Mouse (Mus musculus) splenic B cell, adult 2 months (primary cell): ENCODE data around the gene Fam162b.

ENCODE experiments used
- DNase-seq: peaks from one replicate; pipeline ENCODE4 v3.0.0-alpha.2; 2011; ENCODE audit warnings: low read depth, low spot score
- H3K27me3 ChIP-seq: 2 replicates; pipeline ENCODE4 v1.6.1; 2012; ENCODE audit warnings: mild to moderate bottlenecking, low read length, moderate library complexity, mixed read lengths; ENCODE audit not compliant: control insufficient read depth, poor library complexity, insufficient read depth, severe bottlenecking
- H3K36me3 ChIP-seq: 2 replicates; pipeline ENCODE4 v1.6.1; 2012; ENCODE audit warnings: mild to moderate bottlenecking, low read length, moderate library complexity, mixed read lengths; ENCODE audit not compliant: control insufficient read depth, poor library complexity, insufficient read depth, severe bottlenecking

Gene Fam162b

DNA sequence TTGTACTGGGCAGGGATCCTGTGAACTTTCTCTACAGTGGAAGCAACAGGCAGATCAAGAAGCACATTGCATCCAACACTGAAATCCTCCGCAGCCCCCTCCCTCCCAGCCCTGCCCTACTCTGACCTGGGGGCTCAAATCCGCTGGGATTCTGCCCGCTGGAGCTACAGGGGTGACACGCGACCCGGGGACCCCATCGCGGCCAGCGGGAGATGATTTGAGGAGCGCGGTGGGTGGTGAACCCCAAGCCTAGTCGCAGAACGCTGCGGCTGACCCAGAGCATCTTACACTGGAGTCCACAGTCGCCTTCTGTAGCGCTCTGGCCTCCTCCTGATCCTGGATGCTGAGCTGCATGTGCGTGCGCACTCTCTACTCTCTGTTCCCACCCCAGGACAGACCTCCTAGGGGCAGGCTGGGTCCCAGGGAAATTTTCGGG is at the start of gene Fam162b:
TSS of gene Fam162b (minus strand) at position 379 of the 436 bp plus-strand sequence.
- Histone ChIP-seq H3K36me3 (no peaks in the 10 kb centered on the region), H3K27me3 (no peaks in the 10 kb centered on the region)
- DNase-seq, result no peak

DNA sequence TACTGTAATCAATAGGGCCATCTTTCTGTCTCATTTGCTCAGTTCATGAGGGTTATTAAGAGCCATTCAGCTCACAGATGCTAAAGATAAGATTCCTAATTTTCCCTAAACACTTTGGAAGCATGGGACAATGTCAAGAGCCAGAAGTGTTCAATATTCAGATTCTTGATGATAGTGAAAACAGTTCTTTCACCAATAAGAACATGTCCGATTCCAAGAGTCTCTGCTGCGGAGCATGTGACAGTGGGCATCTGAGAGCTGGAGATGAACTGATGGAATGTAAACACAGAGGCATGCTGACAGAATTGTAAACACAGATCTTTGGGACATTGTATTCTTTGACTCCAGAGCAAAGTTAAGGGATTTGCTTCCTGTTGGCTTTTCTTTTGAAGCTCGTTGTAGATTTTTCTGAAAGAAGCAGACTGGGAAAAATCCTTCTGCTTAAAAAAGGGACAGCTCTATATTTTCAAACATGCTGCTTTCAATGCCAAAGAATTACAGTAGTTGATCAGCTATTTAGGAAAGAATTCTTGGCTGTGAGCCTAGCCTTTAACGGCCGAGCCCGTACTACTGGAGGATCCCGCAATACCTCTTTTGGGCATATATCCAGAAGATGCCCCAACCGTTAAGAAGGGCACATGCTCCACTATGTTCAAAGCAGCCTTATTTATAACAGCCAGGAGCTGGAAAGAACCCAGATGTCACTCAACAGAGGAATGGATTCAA is 41.3 kb upstream of the Fam162b start, which contains the start of gene Gprc6a:
TSS of gene Gprc6a (minus strand) at position 51 of the 726 bp plus-strand sequence.
- no peak for DNase-seq
- Histone ChIP-seq H3K27me3 (no peaks in the 10 kb centered on the region), H3K36me3 (no peaks in the 10 kb centered on the region)

DNA sequence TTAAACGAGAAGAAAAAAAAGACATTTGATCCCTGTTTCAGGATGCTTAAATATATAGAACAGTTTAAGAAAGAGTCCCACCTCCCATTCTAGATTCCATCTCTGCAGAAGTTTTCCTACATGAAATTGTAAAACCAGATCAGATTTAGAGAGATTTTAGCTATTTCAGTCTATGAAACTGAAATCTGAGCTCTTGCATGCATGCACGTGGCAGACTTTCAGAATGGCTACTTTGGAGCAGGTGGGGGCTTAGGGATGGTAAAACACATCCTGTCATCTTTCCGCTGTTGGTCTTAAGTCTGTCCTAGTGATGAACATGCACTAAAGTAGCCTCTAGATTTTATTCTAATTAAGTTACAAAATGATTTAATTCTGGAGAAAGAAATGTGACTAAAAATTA is 30.9 kb upstream of the Fam162b start:
- no peak for DNase-seq
- Histone ChIP-seq H3K27me3 (no peaks in the 10 kb centered on the region), H3K36me3 (no peaks in the 10 kb centered on the region)

DNA sequence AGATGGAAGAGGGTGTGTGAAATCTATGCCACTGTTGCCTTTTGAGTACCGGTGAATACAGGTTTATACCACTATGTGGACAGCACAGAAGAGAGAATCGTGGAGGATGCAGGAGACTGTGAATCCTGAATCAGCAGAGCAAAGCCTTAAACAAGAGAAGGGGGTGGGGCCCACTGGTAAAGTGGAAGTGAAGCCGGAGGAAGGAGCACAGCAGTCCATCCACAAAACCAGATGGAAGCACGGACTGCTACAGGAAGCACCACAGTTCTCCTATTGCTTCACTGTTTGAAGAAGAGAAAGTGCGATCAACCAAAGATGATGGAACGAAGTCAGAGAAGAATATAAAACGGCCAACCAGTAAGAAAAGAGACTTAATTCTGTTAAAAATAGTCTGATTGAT is 29.8 kb upstream of the Fam162b start:
- H3K36me3 ChIP-seq, result no peaks in the 10 kb centered on the region
- no peaks in the 10 kb centered on the region for H3K27me3 ChIP-seq
- DNase-seq, result no peak

DNA sequence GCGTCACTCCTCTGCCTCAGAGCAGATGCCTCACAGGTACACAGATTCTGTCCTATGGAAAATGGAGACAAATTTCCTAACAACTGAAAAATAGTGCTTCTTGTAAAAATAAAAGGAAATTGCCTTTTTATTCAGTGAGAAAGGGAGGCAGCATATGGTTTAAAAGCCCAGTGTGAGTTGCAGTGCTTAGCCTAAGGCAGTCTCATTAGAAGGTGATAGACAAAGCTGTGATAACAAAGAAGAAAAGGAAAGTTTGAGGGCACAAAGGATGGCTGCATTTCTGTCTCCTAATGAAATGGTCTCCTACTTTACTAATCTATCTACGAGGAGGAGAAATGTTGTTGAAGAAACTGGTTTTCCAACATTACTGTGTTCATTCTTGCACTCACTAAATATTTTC is 28.2 kb upstream of the Fam162b start:
- Histone ChIP-seq H3K27me3 (no peaks in the 10 kb centered on the region), H3K36me3 (no peaks in the 10 kb centered on the region)
- no peak for DNase-seq

DNA sequence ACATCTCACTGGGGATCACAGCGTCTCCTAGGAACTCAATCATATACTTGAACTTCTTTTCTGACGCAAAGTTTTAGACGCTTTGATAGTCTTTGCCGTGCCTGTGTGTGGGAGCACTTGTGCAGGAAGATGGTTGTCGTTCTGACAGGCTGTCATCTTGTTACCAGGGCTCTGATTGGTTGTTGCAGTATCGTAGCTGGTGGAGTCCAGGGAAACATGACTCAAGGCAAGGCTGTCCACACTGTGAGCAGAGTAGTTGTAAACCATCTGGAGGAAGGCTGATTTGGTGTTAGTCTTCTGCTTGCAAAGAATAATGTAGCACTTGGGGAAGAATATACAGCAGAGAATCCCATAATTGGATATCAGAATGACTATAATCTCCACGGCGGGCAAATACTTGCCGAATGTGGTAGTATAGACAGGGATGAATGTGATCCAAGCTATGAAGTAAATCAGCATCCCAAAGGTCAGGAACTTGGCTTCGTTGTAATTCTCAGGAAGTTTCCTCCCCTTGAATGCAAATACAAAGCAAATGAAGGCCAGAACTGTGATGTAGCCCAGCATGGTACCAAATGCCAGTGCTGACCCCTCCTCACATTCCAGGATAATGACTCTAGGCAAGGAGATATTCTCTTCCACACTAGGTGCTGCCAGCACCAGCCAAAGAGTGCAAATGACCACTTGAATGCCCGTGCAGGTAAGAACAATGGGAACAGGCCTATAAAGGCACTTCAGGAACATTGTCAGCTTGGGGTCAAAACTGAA is 24.7 kb upstream of the Fam162b start:
- no peak for DNase-seq
- Histone ChIP-seq H3K27me3 (no peaks in the 10 kb centered on the region), H3K36me3 (no peaks in the 10 kb centered on the region)

DNA sequence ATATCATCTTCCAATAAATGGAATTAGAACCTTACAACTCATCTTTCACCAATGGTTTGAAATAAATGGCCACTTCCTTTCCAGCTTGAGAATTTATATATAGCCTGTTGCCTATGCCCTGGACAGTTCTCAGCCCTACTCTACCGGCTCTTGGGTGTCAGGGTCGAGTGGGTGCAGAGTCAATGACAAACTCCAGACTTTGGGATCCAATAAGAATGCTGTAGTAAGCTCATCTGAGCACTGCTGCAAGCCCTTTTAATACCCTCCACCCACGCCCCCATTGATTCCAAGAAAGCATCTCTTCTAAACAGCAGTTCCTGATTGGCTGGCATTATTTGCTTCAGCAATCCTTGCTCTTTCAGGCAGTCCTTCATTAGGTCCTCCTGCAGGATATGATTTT is 23.1 kb upstream of the Fam162b start:
- no peak for DNase-seq
- Histone ChIP-seq H3K36me3 (no peaks in the 10 kb centered on the region), H3K27me3 (no peaks in the 10 kb centered on the region)

DNA sequence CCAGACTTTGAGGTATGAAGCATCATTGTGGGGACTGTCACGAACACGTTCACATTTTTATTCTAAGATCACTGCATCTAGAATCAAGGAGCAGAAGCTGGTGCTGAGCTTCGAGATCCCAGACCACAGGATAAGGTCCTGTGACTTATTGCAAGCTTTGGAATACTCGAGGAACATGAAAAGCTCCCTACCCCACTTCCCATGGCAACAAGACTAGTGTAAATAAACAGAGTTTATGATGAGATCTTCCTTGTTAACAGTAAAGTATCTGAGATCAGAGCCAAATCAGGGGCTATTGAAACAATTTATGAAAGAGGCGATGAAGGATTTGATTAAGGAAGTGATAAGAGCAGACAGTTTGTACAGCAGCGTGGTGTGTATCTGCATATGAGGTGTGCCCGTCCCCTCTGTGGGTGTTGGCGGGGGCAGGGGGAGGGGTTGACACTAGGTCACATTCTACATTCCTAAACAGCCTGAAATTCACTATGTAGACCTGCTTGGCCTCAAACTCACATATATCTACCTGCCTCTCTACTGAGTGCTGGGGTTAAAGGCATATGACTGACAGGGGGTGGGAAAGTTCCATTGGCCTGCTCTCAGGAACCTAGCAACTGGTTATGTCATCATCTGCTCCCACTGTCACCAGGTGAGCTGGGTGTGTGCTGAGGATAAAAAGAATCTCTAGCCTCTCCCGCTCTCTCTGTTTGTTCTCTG is 21.8 kb upstream of the Fam162b start:
- Histone ChIP-seq H3K36me3 (no peaks in the 10 kb centered on the region), H3K27me3 (no peaks in the 10 kb centered on the region)
- DNase-seq, result no peak

DNA sequence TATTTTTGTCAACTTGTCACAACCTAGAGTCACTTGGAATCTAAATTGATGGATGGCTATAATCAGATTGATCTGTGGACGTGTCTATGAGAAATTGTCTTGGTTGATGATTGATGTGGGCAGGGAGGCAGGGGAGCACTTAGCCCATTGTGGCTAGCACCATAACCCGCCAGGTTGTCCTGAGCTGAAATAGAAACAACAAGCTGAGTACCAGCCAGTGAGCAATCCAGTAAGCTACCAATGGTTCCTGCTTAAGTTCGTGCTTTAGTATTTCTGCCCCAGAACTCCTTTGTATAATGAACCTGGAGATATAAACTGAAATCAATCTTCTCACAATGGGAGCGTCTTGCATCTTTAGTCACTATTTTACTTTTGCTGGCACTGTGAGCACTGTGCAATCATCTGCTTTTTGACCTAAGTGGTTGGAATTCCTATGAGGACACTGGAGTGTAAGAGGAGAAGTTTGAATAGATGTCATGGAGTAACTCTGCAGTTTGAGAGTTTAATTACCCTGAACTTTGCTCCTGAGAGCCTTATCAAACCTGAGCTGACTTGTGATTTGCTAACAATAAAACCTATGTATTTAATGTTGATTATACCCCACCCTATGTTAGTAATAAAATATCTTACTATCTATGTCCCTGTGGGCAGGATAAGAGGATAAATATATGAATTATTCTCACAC is 19.6 kb upstream of the Fam162b start:
- no peaks in the 10 kb centered on the region for H3K36me3 ChIP-seq
- no peaks in the 10 kb centered on the region for H3K27me3 ChIP-seq
- DNase-seq, result no peak

DNA sequence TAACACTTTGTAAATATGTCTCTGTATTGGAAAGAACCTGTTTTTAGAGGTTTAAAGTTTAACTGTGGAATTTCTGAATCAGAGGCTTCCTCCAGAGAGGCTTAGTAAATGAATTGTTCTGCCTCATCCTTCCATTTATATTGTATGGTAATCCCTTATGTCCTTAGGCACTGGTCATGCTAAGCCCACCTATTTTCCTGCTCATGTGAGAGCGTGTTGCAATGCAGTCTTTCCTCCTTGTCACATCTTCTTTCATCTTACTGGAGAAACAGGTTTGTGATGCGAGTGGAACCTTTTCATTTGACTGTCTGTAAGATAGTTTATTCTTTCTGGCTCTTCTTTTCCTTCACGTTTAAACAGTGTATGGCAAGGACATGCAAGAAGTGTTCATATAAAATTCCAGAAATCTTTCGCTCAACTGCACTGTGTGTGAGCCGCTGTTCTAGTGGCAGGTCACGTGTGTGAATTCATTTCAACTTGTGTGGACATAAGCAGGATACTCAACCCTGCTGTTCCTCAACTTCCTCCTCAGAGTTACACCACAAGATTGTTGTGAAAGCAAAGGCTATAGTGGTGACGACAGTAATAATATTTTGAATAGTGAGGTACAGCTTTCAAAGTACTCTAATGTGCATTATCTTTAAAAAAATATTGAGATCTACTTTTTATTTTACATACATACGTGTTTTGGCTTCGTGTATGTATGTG is 6.8 kb upstream of the Fam162b start:
- DNase-seq, result no peak
- no peaks in the 10 kb centered on the region for H3K27me3 ChIP-seq
- no peaks in the 10 kb centered on the region for H3K36me3 ChIP-seq

DNA sequence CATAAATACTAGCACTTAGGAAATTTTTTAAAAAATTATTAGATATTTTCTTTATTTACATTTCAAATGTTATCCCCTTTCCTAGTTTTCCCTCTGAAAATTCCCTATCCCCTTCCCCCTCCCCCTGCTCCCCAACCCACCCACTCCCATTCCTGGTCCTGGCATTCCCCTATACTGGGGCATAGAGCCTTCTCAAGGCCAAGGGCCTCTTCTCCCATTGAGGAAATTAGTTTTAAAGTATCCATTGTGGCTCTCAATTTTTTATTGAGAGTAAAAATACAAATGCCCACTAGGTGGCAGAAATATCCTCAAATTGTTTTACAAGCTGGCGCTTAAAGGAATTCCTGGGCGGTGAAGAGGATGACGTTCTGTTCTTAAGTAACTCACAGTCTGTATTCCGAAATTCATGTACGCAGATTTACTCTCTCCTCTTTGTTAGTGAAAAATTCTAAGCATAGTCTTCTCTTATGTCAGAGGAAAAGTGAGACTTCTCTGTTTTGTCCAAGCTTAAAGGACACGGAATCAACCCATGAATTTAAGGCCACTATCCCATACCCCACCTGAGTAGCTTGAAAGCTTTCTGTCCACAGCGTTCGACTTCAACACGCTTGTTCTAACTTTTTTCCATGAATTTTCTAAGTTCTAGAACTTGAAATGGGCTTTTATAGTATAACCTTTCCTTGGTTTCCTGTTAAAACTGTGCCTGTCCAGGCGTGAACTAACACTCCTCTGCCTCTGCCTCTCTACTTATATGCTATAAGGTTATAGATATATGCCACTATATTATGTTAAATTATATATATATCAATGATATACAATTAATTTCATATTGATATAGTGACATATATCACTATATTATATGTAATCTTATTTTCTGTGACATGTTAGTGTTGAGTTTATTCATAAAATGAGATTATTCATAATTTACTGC is 4.9 kb upstream of the Fam162b start:
- H3K27me3 ChIP-seq, result no peaks in the 10 kb centered on the region
- H3K36me3 ChIP-seq, result no peaks in the 10 kb centered on the region
- peak; percentile 23 for DNase-seq

DNA sequence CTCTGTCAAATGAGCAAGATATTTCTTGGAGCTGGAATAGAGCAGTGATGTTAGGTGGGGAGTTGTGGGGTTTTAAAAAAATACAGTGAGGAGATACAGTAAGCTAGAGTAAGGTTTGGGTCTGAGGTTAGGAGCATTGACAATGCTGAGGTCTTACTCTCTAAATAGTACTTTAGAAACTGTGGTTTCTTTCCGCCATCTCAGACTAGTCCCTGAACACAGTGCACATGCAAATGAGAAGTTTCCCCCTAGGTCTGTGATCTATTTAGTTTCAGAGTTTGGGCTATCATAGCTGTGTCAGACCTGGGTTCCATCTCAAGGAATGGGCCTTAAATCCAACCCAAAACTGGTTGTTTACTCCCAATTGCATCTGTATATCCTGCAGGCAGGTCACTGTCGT is 1.3 kb upstream of the Fam162b start:
- no peak for DNase-seq
- Histone ChIP-seq H3K27me3 (no peaks in the 10 kb centered on the region), H3K36me3 (no peaks in the 10 kb centered on the region)

DNA sequence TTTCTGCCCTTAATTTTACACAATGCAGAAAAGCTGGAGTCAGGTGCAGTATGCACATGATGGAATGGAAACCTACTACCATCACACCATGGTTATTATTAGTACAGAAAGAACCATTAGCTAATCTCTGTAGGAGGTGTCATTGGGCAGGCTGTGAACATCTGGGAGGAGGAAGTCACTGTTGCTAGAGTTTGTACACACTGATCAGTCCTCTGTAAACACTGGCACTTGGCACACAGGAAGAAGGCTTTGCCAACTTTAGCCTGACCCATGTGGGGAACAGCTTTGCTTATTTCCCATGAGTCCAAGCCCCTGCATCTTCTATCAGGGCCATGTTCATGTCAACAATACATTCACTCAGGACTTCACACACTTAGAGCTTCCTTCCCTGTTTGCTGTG is 5.4 kb downstream of the Fam162b start:
- no peaks in the 10 kb centered on the region for H3K36me3 ChIP-seq
- DNase-seq, result no peak
- no peaks in the 10 kb centered on the region for H3K27me3 ChIP-seq
